ENCODE assay signal across 12 mouse cellular contexts in the genomic region with DNA sequence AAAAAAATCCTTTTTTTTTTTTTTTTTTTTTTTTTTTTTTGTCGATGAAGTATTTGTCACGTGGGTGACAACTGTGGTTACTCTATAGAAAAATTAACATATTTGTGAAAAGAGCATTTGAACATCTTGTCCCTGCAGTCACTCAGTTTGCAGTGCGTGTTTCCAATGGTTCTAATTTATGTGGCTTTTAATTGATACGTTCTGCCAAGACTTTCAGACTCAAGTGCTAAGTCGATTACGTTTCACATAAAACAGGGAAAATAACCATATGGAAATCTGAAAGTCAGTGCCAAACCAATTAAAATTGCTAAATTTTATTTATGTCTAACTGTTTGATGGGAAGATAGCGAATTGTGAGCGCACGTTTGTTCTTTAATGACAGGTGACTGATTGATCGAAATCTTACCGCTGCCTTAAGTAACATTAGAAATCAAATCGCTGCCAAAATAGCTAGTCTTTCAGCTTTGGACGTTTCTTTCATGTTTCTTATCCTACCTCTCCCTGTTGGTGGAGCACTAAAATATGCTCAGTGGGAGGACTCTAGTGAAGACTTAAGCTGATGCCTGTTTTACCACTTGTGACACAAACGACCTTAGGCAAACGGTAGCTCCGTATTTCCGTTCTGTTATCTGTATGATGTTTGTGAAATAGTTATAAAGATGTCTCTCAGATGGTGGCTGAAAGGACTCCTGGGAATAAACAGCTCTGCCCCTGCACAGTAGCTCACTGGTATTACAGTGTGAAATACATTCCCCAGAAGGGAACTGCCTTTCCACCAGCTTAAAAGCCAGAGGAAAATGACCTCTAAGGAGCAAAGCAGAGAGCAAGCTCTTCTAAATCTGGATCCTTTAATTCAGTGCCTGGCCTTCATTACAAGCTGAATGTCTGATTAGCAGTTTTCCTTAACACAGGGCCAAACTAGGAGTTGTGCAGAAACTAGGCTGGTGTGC. TPM values are rescaled to one million over a fixed set of nuclear protein-coding genes. Genes with fewer than 3 reads are reported as not detected.
DNase-seq lines count a peak whose midpoint lies in the region; ATAC-seq and TF ChIP-seq lines count a peak whose summit lies in the region.
"Had no signal": no experiment of that assay in that cellular context is flagged by ENCODE, and none has a peak within 500 bp of the region (broad histone marks: within the 10 kb centered on the region; RNA-seq: fewer than 3 reads in every experiment).

No protein-coding gene starts in this region.

- no peak for ATAC-seq in forebrain, embryonic 15.5 days (replicated peaks)
- no peak for ATAC-seq in forebrain, embryonic 12.5 days (ENCODE audit: low FRiP score)
- ATAC-seq in hindbrain, postnatal 0 days, result no peak
- ATAC-seq in hindbrain, embryonic 11.5 days (ENCODE audit: low FRiP score), result no peak
- ATAC-seq in lung, embryonic 15.5 days (ENCODE audit: borderline replicate concordance, extremely low read depth, low FRiP score, low TSS enrichment), result no peak
- ATAC-seq in neural tube, embryonic 15.5 days (ENCODE audit: low FRiP score), result no peak

- H3K9me3 ChIP-seq in forebrain, embryonic 15.5 days, result no peaks in the 10 kb centered on the region
- no peaks in the 10 kb centered on the region for H3K9me3 ChIP-seq in forebrain, embryonic 12.5 days
- H3K9me3 ChIP-seq in hindbrain, postnatal 0 days (ENCODE audit: low read length), result no peaks in the 10 kb centered on the region
- H3K9me3 ChIP-seq in hindbrain, embryonic 11.5 days (ENCODE audit: control insufficient read depth, low read length), result no peaks in the 10 kb centered on the region
- H3K9me3 ChIP-seq in lung, embryonic 15.5 days, result no peaks in the 10 kb centered on the region
- no peaks in the 10 kb centered on the region for H3K9me3 ChIP-seq in neural tube, embryonic 15.5 days (replicated peaks)

- peak overlapping the region; percentile 22 for H3K4me2 ChIP-seq in forebrain, embryonic 15.5 days (replicated peaks)
- H3K4me2 ChIP-seq in forebrain, embryonic 12.5 days, result no peak overlapping the region
- H3K4me2 ChIP-seq in hindbrain, postnatal 0 days (ENCODE audit: low read depth, low read length), result peak overlapping the region; percentile 97; the same call in 1 of the 2 replicates
- no peak overlapping the region for H3K4me2 ChIP-seq in hindbrain, embryonic 11.5 days (replicated peaks; ENCODE audit: low read depth, low read length)
- H3K4me2 ChIP-seq in lung, embryonic 15.5 days, result peak overlapping the region; percentile 62
- H3K4me2 ChIP-seq in neural tube, embryonic 15.5 days, result peak overlapping the region; percentile 94

- WGBS in forebrain, embryonic 15.5 days, result 26% methylated on average over 17 of the region's 17 CpGs
- WGBS in forebrain, embryonic 12.5 days, result 67% methylated on average over 17 of the region's 17 CpGs
- WGBS in hindbrain, postnatal 0 days, result 57% methylated on average over 17 of the region's 17 CpGs
- 66% methylated on average over 17 of the region's 17 CpGs for whole genome bisulfite sequencing in hindbrain, embryonic 11.5 days
- WGBS in lung, embryonic 15.5 days, result 44% methylated on average over 17 of the region's 17 CpGs
- WGBS in neural tube, embryonic 15.5 days, result 34% methylated on average over 17 of the region's 17 CpGs

- H3K9ac ChIP-seq in forebrain, embryonic 15.5 days (replicated peaks), result no peak overlapping the region
- no peak overlapping the region for H3K9ac ChIP-seq in forebrain, embryonic 12.5 days
- no peak overlapping the region for H3K9ac ChIP-seq in hindbrain, postnatal 0 days (replicated peaks; ENCODE audit: low read length)
- H3K9ac ChIP-seq in hindbrain, embryonic 11.5 days (ENCODE audit: low read depth, low read length), result no peak overlapping the region
- no peak overlapping the region for H3K9ac ChIP-seq in lung, embryonic 15.5 days
- H3K9ac ChIP-seq in neural tube, embryonic 15.5 days (replicated peaks), result no peak overlapping the region

- TF ChIP-seq CTCF in hindbrain, postnatal 0 days (IDR thresholded peaks at IDR 0.05; ENCODE audit: low read depth), result no peak

- no peak for DNase-seq in hindbrain, postnatal 0 days (ENCODE audit: low spot score)
- no peak for DNase-seq in hindbrain, embryonic 11.5 days (ENCODE audit: low spot score)
- no peak for DNase-seq in lung, postnatal 4 days
- DNase-seq in adrenal gland, postnatal 14 days, result no peak
- DNase-seq: adrenal gland, adult 8-10 months; cerebellum, adult 18-20 months; kidney, adult 8-10 months had no signal

- peak overlapping the region; percentile 55 for H3K27ac ChIP-seq in forebrain, embryonic 15.5 days (replicated peaks)
- H3K27ac ChIP-seq in forebrain, embryonic 12.5 days, result no peak overlapping the region
- H3K27ac ChIP-seq in hindbrain, postnatal 0 days, result no peak overlapping the region
- no peak overlapping the region for H3K27ac ChIP-seq in hindbrain, embryonic 11.5 days (ENCODE audit: low read depth, low read length)
- H3K27ac ChIP-seq in lung, embryonic 15.5 days, result no peak overlapping the region
- no peak overlapping the region for H3K27ac ChIP-seq in neural tube, embryonic 15.5 days (replicated peaks)

- no peaks in the 10 kb centered on the region for H3K27me3 ChIP-seq in forebrain, embryonic 15.5 days
- peaks cover 40% of the 10 kb centered on the region for H3K27me3 ChIP-seq in forebrain, embryonic 12.5 days
- no peaks in the 10 kb centered on the region for H3K27me3 ChIP-seq in hindbrain, postnatal 0 days (ENCODE audit: insufficient read depth, low read length)
- peaks cover 7% of the 10 kb centered on the region; the same call in 1 of the 2 replicates for H3K27me3 ChIP-seq in hindbrain, embryonic 11.5 days (ENCODE audit: control insufficient read depth, insufficient read depth, low read length)
- no peaks in the 10 kb centered on the region for H3K27me3 ChIP-seq in lung, embryonic 15.5 days
- 0 out of 2 replicates have a peak, but pooled peaks cover 3% of the 10 kb centered on the region for H3K27me3 ChIP-seq in neural tube, embryonic 15.5 days (replicated peaks)

- no peaks in the 10 kb centered on the region for H3K36me3 ChIP-seq in forebrain, embryonic 15.5 days
- no peaks in the 10 kb centered on the region for H3K36me3 ChIP-seq in forebrain, embryonic 12.5 days (replicated peaks)
- H3K36me3 ChIP-seq in hindbrain, postnatal 0 days (ENCODE audit: insufficient read depth, low read length), result no peaks in the 10 kb centered on the region
- no peaks in the 10 kb centered on the region for H3K36me3 ChIP-seq in hindbrain, embryonic 11.5 days (ENCODE audit: control insufficient read depth, insufficient read depth, low read length)
- peaks cover 9% of the 10 kb centered on the region for H3K36me3 ChIP-seq in lung, embryonic 15.5 days
- no peaks in the 10 kb centered on the region for H3K36me3 ChIP-seq in neural tube, embryonic 15.5 days

- H3K4me3 ChIP-seq in forebrain, embryonic 15.5 days, result peak overlapping the region; percentile 85
- no peak overlapping the region for H3K4me3 ChIP-seq in forebrain, embryonic 12.5 days (replicated peaks)
- H3K4me3 ChIP-seq in hindbrain, postnatal 0 days (ENCODE audit: low read length), result no peak overlapping the region
- H3K4me3 ChIP-seq in hindbrain, embryonic 11.5 days (ENCODE audit: low read depth, low read length), result no peak overlapping the region
- no peak overlapping the region for H3K4me3 ChIP-seq in lung, embryonic 15.5 days
- H3K4me3 ChIP-seq in neural tube, embryonic 15.5 days (replicated peaks), result no peak overlapping the region
- H3K4me3 ChIP-seq: myocyte had no signal

- H3K4me1 ChIP-seq in forebrain, embryonic 15.5 days, result peaks cover 60% of the 10 kb centered on the region
- H3K4me1 ChIP-seq in forebrain, embryonic 12.5 days, result peaks cover 37% of the 10 kb centered on the region
- H3K4me1 ChIP-seq in hindbrain, postnatal 0 days (ENCODE audit: insufficient read depth, low read length), result no peaks in the 10 kb centered on the region
- no peaks in the 10 kb centered on the region for H3K4me1 ChIP-seq in hindbrain, embryonic 11.5 days (replicated peaks; ENCODE audit: control insufficient read depth, insufficient read depth, low read length)
- peaks cover 48% of the 10 kb centered on the region for H3K4me1 ChIP-seq in lung, embryonic 15.5 days
- H3K4me1 ChIP-seq in neural tube, embryonic 15.5 days, result peaks cover 30% of the 10 kb centered on the region

RNA-seq across cellular contexts. Expression of gene Kitl, which starts 4.1 kb away (rescaled TPM):
- polyA plus RNA-seq in forebrain, embryonic 15.5 days (2015; fragmentation: Nextera tagmentation; extraction: Ambion mirVana), result 40.5 and 45.1 TPM in 2 replicates
- 15.8 and 22.8 TPM in 2 replicates for polyA plus RNA-seq in forebrain, embryonic 12.5 days (2016; fragmentation: Nextera tagmentation; extraction: Ambion mirVana)
- 59.6 and 86.6 TPM in 2 replicates for total RNA-seq in hindbrain, postnatal 0 days (2014; rRNA removed)
- 51.9 and 52.8 TPM in 2 replicates for polyA plus RNA-seq in hindbrain, postnatal 0 days (2015; fragmentation: Nextera tagmentation; extraction: Ambion mirVana)
- 18.0 and 20.9 TPM in 2 replicates for polyA plus RNA-seq in hindbrain, embryonic 11.5 days (2014; fragmentation: Nextera tagmentation; extraction: Ambion mirVana)
- polyA plus RNA-seq in lung, embryonic 15.5 days (2015; fragmentation: Nextera tagmentation; extraction: Ambion mirVana), result 41.4 and 45.6 TPM in 2 replicates
- 24.5 and 26.5 TPM in 2 replicates for polyA plus RNA-seq in neural tube, embryonic 15.5 days (2015; fragmentation: Nextera tagmentation; extraction: Ambion mirVana)
- total RNA-seq in adrenal gland, postnatal 14 days (2021), result 62.6 and 65.2 TPM in 2 replicates

Comparison
In these comparisons a context has a peak if more than half of its experiments do, and no peak if none do; other contexts are left out.
1. H3K4me2 ChIP-seq: peak in forebrain, embryonic 15.5 days (single experiment), hindbrain, postnatal 0 days (single experiment), lung, embryonic 15.5 days (single experiment) and neural tube, embryonic 15.5 days (single experiment); none in forebrain, embryonic 12.5 days (single experiment) and hindbrain, embryonic 11.5 days (single experiment).